Mouse (Mus musculus) macrophage (primary cell): ENCODE data around the gene Traf5. TPM values are rescaled to one million over a fixed set of nuclear protein-coding genes. Genes with fewer than 3 reads are reported as not detected.

ENCODE experiments used
- H3K27ac ChIP-seq: fragments of 350-480 bp; formaldehyde crosslinking; 2 replicates; pipeline ENCODE4 v1.9.0; 2021
- H3K36me3 ChIP-seq: fragments of 350-480 bp; formaldehyde crosslinking; 2 replicates; pipeline ENCODE4 v1.9.0; 2021; ENCODE audit errors: inconsistent target
- H3K4me3 ChIP-seq: fragments of 350-480 bp; formaldehyde crosslinking; 2 replicates; pipeline ENCODE4 v1.9.0; 2021; ENCODE audit errors: inconsistent target
- H3K79me2 ChIP-seq: fragments of 350-480 bp; formaldehyde crosslinking; 2 replicates; pipeline ENCODE4 v1.9.0; 2021; ENCODE audit errors: inconsistent target
- WGBS: methylation state at CpG from one replicate; pipeline ENCODE4 v1.1.7; 2026; ENCODE audit warnings: inconsistent platforms; ENCODE audit not compliant: missing documents; 5-methylcytosine and 5-hydroxymethylcytosine counted together
- polyA plus RNA-seq: library from polyadenylated mRNA; stranded (reverse); fragments of 250-400 nt; gene quantifications from 3 replicates; pipeline ENCODE4 v1.2.4, GENCODE M21; 2018; ENCODE audit warnings: inconsistent platforms

Traf5 gene
- polyA plus RNA-seq, 1 experiment from 2014 or later, result 11.1 TPM

DNA sequence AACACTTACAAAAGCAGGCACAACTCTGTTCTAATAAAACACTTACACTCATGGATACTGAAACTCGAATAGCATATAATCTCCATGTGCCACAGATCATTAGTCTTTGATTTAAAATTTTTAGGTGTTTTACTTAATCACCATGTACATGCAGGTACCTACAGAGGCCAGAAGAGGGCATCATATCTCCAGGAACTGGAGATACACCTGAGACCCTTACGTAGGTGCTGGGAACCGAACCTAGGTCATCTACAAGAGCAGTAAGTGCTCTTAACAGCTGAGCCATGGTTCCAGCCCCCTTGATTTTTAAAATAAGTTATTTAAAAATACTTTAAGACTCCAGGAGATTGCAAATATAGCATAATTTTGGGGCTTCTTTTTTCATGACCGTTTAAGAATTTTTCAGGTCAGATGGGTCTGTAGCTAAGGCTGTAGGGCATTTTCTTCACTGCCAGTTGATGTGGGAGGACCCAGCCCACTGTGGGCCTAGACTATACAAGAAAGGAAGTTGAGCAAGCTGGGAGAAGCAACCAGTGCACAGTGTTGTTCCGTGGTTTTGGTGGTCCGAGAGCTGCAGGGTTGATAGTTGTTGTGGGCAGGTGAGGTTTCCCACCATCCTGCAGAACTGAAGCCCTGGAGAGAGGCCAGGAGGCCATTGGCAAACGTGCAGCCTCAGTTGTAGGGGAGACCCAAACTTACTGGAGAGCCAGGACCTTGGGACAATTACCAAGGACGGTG is 29.0 kb downstream of the Traf5 start:
- peaks cover 74% of the 10 kb centered on the region for H3K36me3 ChIP-seq
- WGBS, result 72% methylated on average over 8 of the region's 8 CpGs
- no peak overlapping the region for H3K27ac ChIP-seq
- no peak overlapping the region for H3K4me3 ChIP-seq
- H3K79me2 ChIP-seq, result no peaks in the 10 kb centered on the region

DNA sequence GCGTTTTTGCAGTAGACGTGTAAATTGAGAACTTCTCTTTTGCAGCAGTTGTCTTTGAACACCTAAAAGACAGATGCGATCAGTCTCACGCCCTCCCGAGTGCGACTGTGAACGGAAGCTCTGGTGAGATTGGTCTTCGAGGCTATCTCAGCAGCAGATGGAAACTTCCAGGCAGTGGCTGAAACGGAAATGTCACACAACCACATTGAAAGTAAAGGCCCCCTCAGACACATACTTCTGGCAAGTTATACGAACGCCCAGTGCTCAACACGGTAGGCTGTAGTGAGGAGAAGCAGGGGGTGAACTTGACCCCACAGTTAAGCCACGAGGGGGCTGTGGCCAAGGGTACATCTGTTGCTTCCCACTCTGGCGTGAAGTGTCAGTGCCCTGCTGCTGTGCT is 29.7 kb downstream of the Traf5 start:
- Histone ChIP-seq H3K36me3 (peaks cover 81% of the 10 kb centered on the region), H3K27ac (no peak overlapping the region)
- WGBS, result 90% methylated on average over 14 of the region's 14 CpGs

GRCm38 (mm10) chr1:192061666-192062306 is 30.6 kb downstream of the Traf5 start:
- no peaks in the 10 kb centered on the region for H3K79me2 ChIP-seq
- 87% methylated on average over 4 of the region's 4 CpGs for WGBS
- peaks cover 81% of the 10 kb centered on the region for H3K36me3 ChIP-seq
- H3K27ac ChIP-seq, result no peak overlapping the region
- no peak overlapping the region for H3K4me3 ChIP-seq

More for the DNA sequence above, 29.7 kb downstream of the Traf5 start:
- no peaks in the 10 kb centered on the region for H3K79me2 ChIP-seq
- no peak overlapping the region for H3K4me3 ChIP-seq

- H3K27ac ChIP-seq, result no peak overlapping the region
- H3K4me3 ChIP-seq, result no peak overlapping the region
- H3K36me3 ChIP-seq, result peaks cover 66% of the 10 kb centered on the region
- no peaks in the 10 kb centered on the region for H3K79me2 ChIP-seq
- WGBS, result 95% methylated on average over 10 of the region's 10 CpGs
These were observed 33.4 kb downstream of the Traf5 start for GRCm38 (mm10) chr1:192058911-192059310.

GRCm38 (mm10) chr1:192053726-192054125 is 38.6 kb downstream of the Traf5 start:
- Histone ChIP-seq H3K4me3 (no peak overlapping the region), H3K79me2 (no peaks in the 10 kb centered on the region), H3K36me3 (peaks cover 50% of the 10 kb centered on the region), H3K27ac (no peak overlapping the region)
- WGBS, result 93% methylated on average over 3 of the region's 3 CpGs

DNA sequence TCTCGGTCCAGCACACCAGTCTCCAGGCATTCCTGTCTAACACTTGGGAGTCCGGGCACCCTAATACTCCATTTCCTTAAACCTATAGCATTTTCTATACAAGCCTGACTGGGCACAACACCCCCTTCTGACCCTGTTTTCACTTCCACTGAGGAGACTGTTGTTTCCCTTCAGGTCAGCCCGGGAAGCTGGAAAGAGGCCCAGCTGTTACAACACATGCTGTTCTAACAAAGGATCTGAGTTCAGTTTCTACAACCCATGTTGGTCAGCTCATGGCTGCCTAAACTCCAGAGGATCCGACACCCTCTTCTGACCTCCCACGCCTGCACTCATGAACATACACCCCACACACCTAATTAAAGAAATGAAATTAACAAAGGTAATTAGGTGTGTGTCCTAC is 39.4 kb downstream of the Traf5 start:
- Histone ChIP-seq H3K27ac (no peak overlapping the region), H3K36me3 (peaks cover 43% of the 10 kb centered on the region; the same call in 1 of the 2 replicates), H3K79me2 (no peaks in the 10 kb centered on the region), H3K4me3 (no peak overlapping the region)
- 95% methylated on average over 5 of the region's 5 CpGs for WGBS

GRCm38 (mm10) chr1:192052461-192052860 is 39.9 kb downstream of the Traf5 start:
- Histone ChIP-seq H3K36me3 (peaks cover 38% of the 10 kb centered on the region; the same call in 1 of the 2 replicates), H3K79me2 (no peaks in the 10 kb centered on the region), H3K27ac (no peak overlapping the region), H3K4me3 (no peak overlapping the region)
- 94% methylated on average over 8 of the region's 8 CpGs for WGBS

GRCm38 (mm10) chr1:191999022-191999421 is 93.3 kb downstream of the Traf5 start:
- Histone ChIP-seq H3K27ac (no peak overlapping the region), H3K36me3 (peaks cover 25% of the 10 kb centered on the region; the same call in 1 of the 2 replicates), H3K79me2 (no peaks in the 10 kb centered on the region), H3K4me3 (no peak overlapping the region)

GRCm38 (mm10) chr1:191996621-191997185 is 95.7 kb downstream of the Traf5 start:
- H3K36me3 ChIP-seq, result peaks cover 25% of the 10 kb centered on the region; the same call in 1 of the 2 replicates
- WGBS, result 92% methylated on average over 8 of the region's 8 CpGs
- no peaks in the 10 kb centered on the region for H3K79me2 ChIP-seq
- no peak overlapping the region for H3K27ac ChIP-seq
- no peak overlapping the region for H3K4me3 ChIP-seq

- Histone ChIP-seq H3K36me3 (peaks cover 22% of the 10 kb centered on the region; the same call in 1 of the 2 replicates), H3K4me3 (no peak overlapping the region)
- 92% methylated on average over 7 of the region's 7 CpGs for WGBS
These were observed 96.4 kb downstream of the Traf5 start for GRCm38 (mm10) chr1:191995916-191996315.

GRCm38 (mm10) chr1:191995488-191995887 is 96.9 kb downstream of the Traf5 start:
- Histone ChIP-seq H3K36me3 (peaks cover 18% of the 10 kb centered on the region; the same call in 1 of the 2 replicates), H3K27ac (no peak overlapping the region), H3K4me3 (no peak overlapping the region), H3K79me2 (no peaks in the 10 kb centered on the region)
- WGBS, result 75% methylated on average over 4 of the region's 4 CpGs

More at GRCm38 (mm10) chr1:191995916-191996315, 96.4 kb downstream of the Traf5 start:
- H3K27ac ChIP-seq, result no peak overlapping the region
- no peaks in the 10 kb centered on the region for H3K79me2 ChIP-seq

GRCm38 (mm10) chr1:191994476-191994875 is 97.9 kb downstream of the Traf5 start:
- 86% methylated on average over 5 of the region's 5 CpGs for WGBS
- Histone ChIP-seq H3K27ac (no peak overlapping the region), H3K79me2 (no peaks in the 10 kb centered on the region), H3K36me3 (peaks cover 7% of the 10 kb centered on the region; the same call in 1 of the 2 replicates), H3K4me3 (no peak overlapping the region)

GRCm38 (mm10) chr1:191992040-191992780 is 100.1 kb downstream of the Traf5 start:
- Histone ChIP-seq H3K79me2 (no peaks in the 10 kb centered on the region), H3K36me3 (no peaks in the 10 kb centered on the region), H3K27ac (no peak overlapping the region), H3K4me3 (no peak overlapping the region)
- 88% methylated on average over 7 of the region's 7 CpGs for WGBS

- WGBS, result 1% methylated on average over 21 of the region's 22 CpGs
- Histone ChIP-seq H3K27ac (peak overlapping the region; percentile 70), H3K4me3 (peak overlapping the region; percentile 77), H3K36me3 (no peaks in the 10 kb centered on the region), H3K79me2 (no peaks in the 10 kb centered on the region)
These were observed 102.4 kb downstream of the Traf5 start for GRCm38 (mm10) chr1:191989994-191990393.
